Mouse (Mus musculus) olfactory bulb, adult 2 months (tissue): ENCODE measurements at regions not wholly inside any gene's neighbourhood (a gene's known extent, or its start where the extent isn't known, plus 50 kb on each side); places are given as distances from the start of the nearest gene placed in this dataset.
A peak's percentile ranks its signal among the peaks of the same experiment; 100 is the strongest.

Experiments used
- H3K27ac ChIP-seq: fragments of 200-500 bp; 2 replicates; pipeline ENCODE4 v1.5.1; 2012; ENCODE audit warnings: low read depth, low read length; ENCODE audit not compliant: insufficient read depth
- H3K4me1 ChIP-seq: fragments of 200-500 bp; 2 replicates; pipeline ENCODE4 v1.6.1; 2012; ENCODE audit warnings: low read length; ENCODE audit not compliant: control insufficient read depth, insufficient read depth
- H3K4me3 ChIP-seq: fragments of 200-500 bp; 2 replicates; pipeline ENCODE4 v1.5.1; 2012; ENCODE audit warnings: mild to moderate bottlenecking, low read depth, low read length, moderate library complexity; ENCODE audit not compliant: insufficient read depth
- CTCF ChIP-seq: fragments of 200-500 bp; IDR thresholded peaks from 2 replicates; pipeline ENCODE4 v1.5.1; 2012; ENCODE audit warnings: low read depth, mild to moderate bottlenecking, low read length, moderate library complexity; ENCODE audit not compliant: insufficient read depth
- POLR2A ChIP-seq: fragments of 200-500 bp; IDR thresholded peaks from 2 replicates; pipeline ENCODE4 v1.6.1; 2012; ENCODE audit warnings: mild to moderate bottlenecking, low read depth, low read length, moderate library complexity; ENCODE audit not compliant: insufficient read depth
- WGBS: fragments of 180-500 bp; shearing (Covaris S2); methylation state at CpG from one replicate; pipeline ENCODE4 v1.1.7; 2018; 5-methylcytosine and 5-hydroxymethylcytosine counted together

DNA sequence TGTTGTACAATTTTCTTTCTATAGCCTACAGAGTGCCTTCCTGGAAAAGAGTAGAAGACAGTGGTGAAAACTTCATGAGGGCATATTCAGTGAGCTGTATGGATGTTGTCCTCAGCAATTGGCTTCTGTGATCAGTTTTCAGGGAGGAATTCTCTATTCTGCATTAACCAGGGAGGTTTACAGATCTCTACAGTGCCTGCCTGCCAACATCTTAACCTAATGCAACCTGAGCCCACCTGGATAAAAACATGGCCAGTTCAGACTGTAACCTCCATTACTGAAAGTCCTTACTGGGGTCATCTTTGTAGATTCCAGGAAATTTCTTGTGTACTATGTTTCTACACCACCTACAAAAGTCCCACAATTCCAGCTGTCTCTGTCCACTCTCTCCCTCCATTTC is 791.4 kb upstream of the Nectin3 start:
- TF ChIP-seq CTCF (no peak), POLR2A (no peak)
- no peaks in the 10 kb centered on the region for H3K4me1 ChIP-seq

DNA sequence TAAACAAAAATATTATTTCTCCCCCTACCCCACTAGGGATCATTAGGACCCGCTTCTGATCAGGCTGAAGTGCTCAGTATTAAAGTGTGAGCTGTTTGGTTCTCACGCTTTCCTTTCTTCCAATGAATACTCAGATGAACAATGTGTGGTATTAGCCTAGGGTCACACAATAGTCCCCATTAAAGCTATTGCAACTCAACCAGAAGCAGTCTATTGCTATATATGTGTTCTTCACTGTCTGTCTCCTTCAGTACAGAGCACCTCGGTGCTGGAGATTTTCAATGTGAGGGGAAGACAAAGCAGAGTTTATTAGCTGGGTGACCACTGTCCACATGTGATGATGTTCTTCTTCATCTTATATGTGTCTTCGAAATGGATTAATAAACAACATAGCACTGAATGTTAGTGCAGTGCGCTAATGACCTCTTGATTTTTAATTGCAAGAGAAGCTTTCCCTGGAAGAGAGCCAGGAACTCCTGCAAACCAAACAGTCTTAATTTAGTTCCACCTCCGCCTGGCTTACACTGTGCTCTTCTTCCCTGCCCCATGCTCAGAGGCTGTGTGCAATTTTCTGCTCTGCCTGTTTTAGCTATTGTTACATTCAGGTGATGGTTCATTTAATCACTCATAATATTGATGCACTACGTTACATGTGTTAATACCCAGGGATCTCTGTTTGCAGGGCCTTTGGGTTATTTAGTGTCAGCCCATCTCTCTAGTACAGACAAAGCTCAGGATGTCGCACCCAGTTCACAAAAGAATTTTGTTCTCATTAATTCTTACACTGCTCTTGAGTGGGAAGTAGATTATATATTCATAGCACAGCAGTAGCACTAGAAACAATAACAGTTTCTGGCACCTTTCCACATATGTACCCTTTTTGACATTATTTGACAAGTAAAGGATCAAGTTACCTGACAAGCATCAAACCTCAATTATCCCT is 768.7 kb upstream of the Nectin3 start:
- TF ChIP-seq POLR2A (no peak), CTCF (no peak)
- WGBS, result 36% methylated on average over 8 of the region's 8 CpGs
- Histone ChIP-seq H3K4me3 (no peak overlapping the region), H3K27ac (0 out of 2 replicates have a peak overlapping the region, but pooled peaks have one; percentile 10), H3K4me1 (no peaks in the 10 kb centered on the region)

More for the DNA sequence above, 791.4 kb upstream of the Nectin3 start:
- H3K4me3 ChIP-seq, result no peak overlapping the region
- no peak overlapping the region for H3K27ac ChIP-seq
